Mouse (Mus musculus): ENCODE data around the gene Gm42791. TPM values are rescaled to one million over a fixed set of nuclear protein-coding genes. Genes with fewer than 3 reads are reported as not detected.

Gm42791 gene
- polyA plus RNA-seq, 1 experiment from 2014 or later = not detected

- ATAC-seq = no peak
- CTCF ChIA-PET = interaction anchor here (1.1 to 1.8 kb wide), 4 partner anchors 8 to 55 kb away, joined by 3 to 5 read pairs (median 3); no protein-coding TSS in a partner anchor
- no peaks in the 10 kb centered on the region for H3K27me3 ChIP-seq
- TF ChIP-seq CTCF (IDR thresholded peaks at IDR 0.05) = peak; percentile 71
- in situ Hi-C loops (cut with MboI; ENCODE audit: low pct_unique_long_range_greater_than_20kb) = no loop called here
- POLR2A ChIA-PET = interaction anchor here (0.8 to 1.2 kb wide), 2 partner anchors 16 to 23 kb away, joined by 3 to 5 read pairs; no protein-coding TSS in a partner anchor
- no peak for DNase-seq (ENCODE audit: low read depth, low spot score)
These were observed 36.6 kb downstream of the Gm42791 start for GRCm38 (mm10) chr5:148958355-148958754.

GRCm38 (mm10) chr5:148956898-148957535 is 37.9 kb downstream of the Gm42791 start:
- in situ Hi-C loops (cut with MboI; ENCODE audit: low pct_unique_long_range_greater_than_20kb) = no loop called here
- ATAC-seq (no peak), DNase-seq (ENCODE audit: low read depth, low spot score) (no peak)
- CTCF ChIA-PET = interaction anchor here (0.8 to 1.8 kb wide), 3 partner anchors 9 to 88 kb away, joined by 3 to 5 read pairs (median 3); no protein-coding TSS in a partner anchor
- TF ChIP-seq CTCF (IDR thresholded peaks at IDR 0.05) = no peak
- H3K27me3 ChIP-seq = no peaks in the 10 kb centered on the region
- POLR2A ChIA-PET = no interaction called here

GRCm38 (mm10) chr5:148956091-148956490 is 38.9 kb downstream of the Gm42791 start:
- no peak for DNase-seq (ENCODE audit: low read depth, low spot score)
- ATAC-seq = no peak
- CTCF ChIA-PET = interaction anchor here (1.6 kb wide), 1 partner anchor 12 kb away, joined by 3 read pairs; no protein-coding TSS in a partner anchor
- POLR2A ChIA-PET = no interaction called here
- H3K27me3 ChIP-seq = no peaks in the 10 kb centered on the region
- in situ Hi-C loops (cut with MboI; ENCODE audit: low pct_unique_long_range_greater_than_20kb) = no loop called here
- no peak for TF ChIP-seq CTCF (IDR thresholded peaks at IDR 0.05)

GRCm38 (mm10) chr5:148955575-148955974 is 39.4 kb downstream of the Gm42791 start:
- DNase-seq (ENCODE audit: low read depth, low spot score) (no peak), ATAC-seq (no peak)
- in situ Hi-C loops (cut with MboI; ENCODE audit: low pct_unique_long_range_greater_than_20kb) = no loop called here
- ChIA-PET POLR2A (no interaction called here), CTCF (interaction anchor here (1.6 kb wide), 1 partner anchor 11 kb away, joined by 3 read pairs; no protein-coding TSS in a partner anchor)
- no peak for TF ChIP-seq CTCF (IDR thresholded peaks at IDR 0.05)
- H3K27me3 ChIP-seq = no peaks in the 10 kb centered on the region

- ChIA-PET POLR2A (no interaction called here), CTCF (interaction anchor here (0.9 to 1.6 kb wide), 4 partner anchors 10 to 95 kb away, joined by 3 read pairs; no protein-coding TSS in a partner anchor)
- no peak for TF ChIP-seq CTCF (IDR thresholded peaks at IDR 0.05)
- in situ Hi-C loops (cut with MboI; ENCODE audit: low pct_unique_long_range_greater_than_20kb) = no loop called here
- no peak for ATAC-seq
- DNase-seq (ENCODE audit: low read depth, low spot score) = no peak
- no peaks in the 10 kb centered on the region for H3K27me3 ChIP-seq
These were observed 40.5 kb downstream of the Gm42791 start for GRCm38 (mm10) chr5:148954314-148955060.

GRCm38 (mm10) chr5:148953098-148953497 is 41.8 kb downstream of the Gm42791 start:
- no peaks in the 10 kb centered on the region for H3K27me3 ChIP-seq
- ChIA-PET CTCF (interaction anchor here (0.7 to 1.3 kb wide), 3 partner anchors 25 to 1083 kb away, joined by 3 read pairs; no protein-coding TSS in a partner anchor), POLR2A (interaction anchor here (1.6 kb wide), 1 partner anchor 9 kb away, joined by 3 read pairs; no protein-coding TSS in a partner anchor)
- in situ Hi-C loops (cut with MboI; ENCODE audit: low pct_unique_long_range_greater_than_20kb) = no loop called here
- DNase-seq (ENCODE audit: low read depth, low spot score) = no peak
- no peak for TF ChIP-seq CTCF (IDR thresholded peaks at IDR 0.05)
- ATAC-seq = no peak

- in situ Hi-C loops (cut with MboI; ENCODE audit: low pct_unique_long_range_greater_than_20kb) = no loop called here
- peak; percentile 67 for TF ChIP-seq CTCF (IDR thresholded peaks at IDR 0.05)
- ATAC-seq (no peak), DNase-seq (ENCODE audit: low read depth, low spot score) (no peak)
- ChIA-PET POLR2A (interaction anchor here (1.1 to 1.6 kb wide), 2 partner anchors 9 to 12 kb away, joined by 3 to 5 read pairs; no protein-coding TSS in a partner anchor), CTCF (interaction anchor here (0.7 to 1.7 kb wide), 7 partner anchors 10 to 1083 kb away, joined by 3 to 4 read pairs (median 3); no protein-coding TSS in a partner anchor)
- no peaks in the 10 kb centered on the region for H3K27me3 ChIP-seq
These were observed 42.5 kb downstream of the Gm42791 start for GRCm38 (mm10) chr5:148952419-148952818.

GRCm38 (mm10) chr5:148951360-148951759 is 43.6 kb downstream of the Gm42791 start:
- H3K27me3 ChIP-seq = no peaks in the 10 kb centered on the region
- no peak for TF ChIP-seq CTCF (IDR thresholded peaks at IDR 0.05)
- ChIA-PET CTCF (interaction anchor here (0.7 to 1.7 kb wide), 5 partner anchors 11 to 22 kb away, joined by 3 to 4 read pairs (median 3); no protein-coding TSS in a partner anchor), POLR2A (interaction anchor here (0.7 to 1.6 kb wide), 3 partner anchors 8 to 160 kb away, joined by 3 to 9 read pairs (median 5); no protein-coding TSS in a partner anchor)
- ATAC-seq (no peak), DNase-seq (ENCODE audit: low read depth, low spot score) (no peak)
- in situ Hi-C loops (cut with MboI; ENCODE audit: low pct_unique_long_range_greater_than_20kb) = no loop called here

GRCm38 (mm10) chr5:148950064-148950463 is 44.9 kb downstream of the Gm42791 start:
- TF ChIP-seq CTCF (IDR thresholded peaks at IDR 0.05) = no peak
- H3K27me3 ChIP-seq = no peaks in the 10 kb centered on the region
- ATAC-seq = no peak
- DNase-seq (ENCODE audit: low read depth, low spot score) = no peak
- in situ Hi-C loops (cut with MboI; ENCODE audit: low pct_unique_long_range_greater_than_20kb) = no loop called here
- ChIA-PET CTCF (no interaction called here), POLR2A (interaction anchor here (1.3 kb wide), 1 partner anchor 14 kb away, joined by 5 read pairs; no protein-coding TSS in a partner anchor)

GRCm38 (mm10) chr5:148948577-148948976 is 46.4 kb downstream of the Gm42791 start:
- in situ Hi-C loops (cut with MboI; ENCODE audit: low pct_unique_long_range_greater_than_20kb) = no loop called here
- no peak for ATAC-seq
- ChIA-PET POLR2A (no interaction called here), CTCF (interaction anchor here (1.4 kb wide), 1 partner anchor 58 kb away, joined by 3 read pairs; no protein-coding TSS in a partner anchor)
- no peaks in the 10 kb centered on the region for H3K27me3 ChIP-seq
- TF ChIP-seq CTCF (IDR thresholded peaks at IDR 0.05) = no peak
- DNase-seq (ENCODE audit: low read depth, low spot score) = no peak

Measured in Patski (cell line).